Mouse (Mus musculus): Measurements from ENCODE around the gene Mllt10. TPM values are rescaled to one million over a fixed set of nuclear protein-coding genes. Genes with fewer than 3 reads are reported as not detected.

The Mllt10 gene
- polyA plus RNA-seq, 1 experiment from 2014 or later = 75.3 TPM

DNA sequence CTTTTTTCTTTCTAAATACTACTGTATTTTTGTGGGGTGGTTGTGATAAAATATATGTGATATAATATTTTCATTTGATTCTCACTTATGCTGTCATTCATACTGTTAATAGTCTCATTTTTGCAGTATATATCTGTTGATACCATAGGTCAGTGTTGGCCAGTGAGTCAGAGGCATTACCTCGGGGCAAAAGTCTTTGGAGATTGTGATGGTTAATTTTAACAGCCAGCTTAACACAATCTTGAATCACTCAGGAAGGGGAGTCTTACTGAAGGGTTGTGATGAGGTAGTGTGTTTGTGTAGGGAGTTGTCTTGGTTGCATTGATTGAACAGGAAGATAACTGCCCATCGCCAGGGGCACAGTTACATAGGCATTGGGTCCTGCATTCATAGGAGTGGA, 83.1 kb downstream of the Mllt10 start:
- H3K9ac ChIP-seq = no peak overlapping the region
- no peaks in the 10 kb centered on the region for H3K9me3 ChIP-seq (replicated peaks)
- 96% methylated on average over 2 of the region's 2 CpGs for WGBS
- ATAC-seq = no peak
- H3K27me3 ChIP-seq = no peaks in the 10 kb centered on the region
- H3K4me2 ChIP-seq = no peak overlapping the region
- peaks cover 46% of the 10 kb centered on the region for H3K36me3 ChIP-seq (ENCODE audit: poor library complexity, severe bottlenecking)
- no peak overlapping the region for H3K27ac ChIP-seq
- no peak overlapping the region for H3K4me3 ChIP-seq
- H3K4me1 ChIP-seq = no peaks in the 10 kb centered on the region

- WGBS = 96% methylated on average over 5 of the region's 5 CpGs
These were observed 84.6 kb downstream of the Mllt10 start for GRCm38 (mm10) chr2:18139646-18140045.

DNA sequence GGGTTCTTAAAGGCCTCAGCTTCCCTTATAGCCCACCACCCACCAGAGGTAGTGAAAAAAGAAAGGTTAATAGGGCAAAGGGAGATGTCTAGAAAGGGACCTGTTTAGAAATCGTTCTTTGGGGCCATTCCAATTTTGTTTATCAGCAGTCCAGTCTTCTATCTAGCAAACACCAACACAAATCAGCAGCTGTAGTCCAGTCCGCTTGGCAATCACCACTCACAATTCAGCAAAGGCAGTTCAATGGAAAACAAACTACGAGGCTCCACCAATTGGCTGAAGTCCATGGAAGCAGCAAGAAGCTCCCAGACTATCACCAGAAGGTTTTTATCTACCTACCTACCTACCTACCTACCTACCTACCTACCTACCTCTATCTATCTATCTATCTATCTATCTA, 101.1 kb downstream of the Mllt10 start:
- no peak overlapping the region for H3K4me3 ChIP-seq
- WGBS = 95% methylated on average over 3 of the region's 3 CpGs
- H3K4me1 ChIP-seq = no peaks in the 10 kb centered on the region
- H3K9ac ChIP-seq = no peak overlapping the region
- H3K27me3 ChIP-seq = no peaks in the 10 kb centered on the region
- peaks cover 39% of the 10 kb centered on the region for H3K36me3 ChIP-seq (ENCODE audit: poor library complexity, severe bottlenecking)
- H3K4me2 ChIP-seq = no peak overlapping the region
- H3K9me3 ChIP-seq (replicated peaks) = no peaks in the 10 kb centered on the region
- no peak for ATAC-seq
- H3K27ac ChIP-seq = no peak overlapping the region

More at GRCm38 (mm10) chr2:18139646-18140045, 84.6 kb downstream of the Mllt10 start:
- Histone ChIP-seq H3K4me2 (no peak overlapping the region), H3K4me1 (no peaks in the 10 kb centered on the region), H3K9ac (no peak overlapping the region), H3K36me3 (ENCODE audit: poor library complexity, severe bottlenecking) (peaks cover 46% of the 10 kb centered on the region), H3K9me3 (replicated peaks) (no peaks in the 10 kb centered on the region), H3K4me3 (no peak overlapping the region), H3K27me3 (no peaks in the 10 kb centered on the region), H3K27ac (no peak overlapping the region)
- no peak for ATAC-seq

- no peaks in the 10 kb centered on the region for H3K27me3 ChIP-seq
- no peak overlapping the region for H3K9ac ChIP-seq
- ATAC-seq = no peak
- no peak overlapping the region for H3K27ac ChIP-seq
- 93% methylated on average over 3 of the region's 3 CpGs for WGBS
- H3K4me1 ChIP-seq = no peaks in the 10 kb centered on the region
- H3K4me2 ChIP-seq = no peak overlapping the region
- no peaks in the 10 kb centered on the region for H3K9me3 ChIP-seq (replicated peaks)
- H3K4me3 ChIP-seq = no peak overlapping the region
- H3K36me3 ChIP-seq (ENCODE audit: poor library complexity, severe bottlenecking) = peaks cover 40% of the 10 kb centered on the region
These were observed 104.4 kb downstream of the Mllt10 start for GRCm38 (mm10) chr2:18159426-18159825.

GRCm38 (mm10) chr2:18160992-18161391, 106.0 kb downstream of the Mllt10 start:
- Histone ChIP-seq H3K4me3 (no peak overlapping the region), H3K9ac (no peak overlapping the region), H3K27me3 (no peaks in the 10 kb centered on the region), H3K9me3 (replicated peaks) (no peaks in the 10 kb centered on the region), H3K4me1 (no peaks in the 10 kb centered on the region), H3K4me2 (no peak overlapping the region), H3K36me3 (ENCODE audit: poor library complexity, severe bottlenecking) (peaks cover 26% of the 10 kb centered on the region), H3K27ac (no peak overlapping the region)
- no peak for ATAC-seq
- WGBS = 46% methylated on average over 5 of the region's 5 CpGs

DNA sequence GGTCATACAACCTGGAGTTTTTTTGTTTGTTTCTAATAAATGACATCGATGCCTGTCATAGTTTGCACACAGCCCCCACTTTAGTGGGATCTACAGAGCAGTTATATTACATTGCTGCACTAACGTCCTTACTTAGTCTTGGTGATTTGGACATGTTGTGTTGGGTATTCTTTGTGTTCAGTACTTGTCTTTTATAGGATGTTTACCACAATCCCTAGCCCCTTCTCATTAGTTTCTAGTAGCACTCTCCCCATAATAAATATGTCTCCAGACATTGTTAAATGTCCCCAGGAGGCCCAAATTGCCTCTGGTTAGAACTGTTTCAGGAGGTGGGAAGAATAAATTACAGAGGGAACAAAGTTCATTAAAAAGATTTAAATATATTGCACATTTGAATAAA, 110.5 kb downstream of the Mllt10 start:
- no peak for ATAC-seq
- H3K27me3 ChIP-seq = no peaks in the 10 kb centered on the region
- H3K27ac ChIP-seq = no peak overlapping the region
- 62% methylated on average over 2 of the region's 2 CpGs for WGBS
- no peaks in the 10 kb centered on the region for H3K4me1 ChIP-seq
- no peak overlapping the region for H3K9ac ChIP-seq
- no peak overlapping the region for H3K4me3 ChIP-seq
- no peak overlapping the region for H3K4me2 ChIP-seq
- peaks cover 24% of the 10 kb centered on the region for H3K36me3 ChIP-seq (ENCODE audit: poor library complexity, severe bottlenecking)
- H3K9me3 ChIP-seq (replicated peaks) = no peaks in the 10 kb centered on the region

GRCm38 (mm10) chr2:18169174-18169948, 114.3 kb downstream of the Mllt10 start:
- Histone ChIP-seq H3K4me3 (no peak overlapping the region), H3K4me1 (no peaks in the 10 kb centered on the region), H3K27me3 (no peaks in the 10 kb centered on the region), H3K36me3 (ENCODE audit: poor library complexity, severe bottlenecking) (peaks cover 11% of the 10 kb centered on the region; the same call in 1 of the 2 replicates), H3K4me2 (no peak overlapping the region), H3K9ac (no peak overlapping the region), H3K27ac (no peak overlapping the region), H3K9me3 (replicated peaks) (no peaks in the 10 kb centered on the region)
- ATAC-seq = no peak
- WGBS = 71% methylated on average over 1 of the region's 1 CpGs

- no peak overlapping the region for H3K9ac ChIP-seq
- H3K36me3 ChIP-seq (ENCODE audit: poor library complexity, severe bottlenecking) = peaks cover 32% of the 10 kb centered on the region
- H3K27ac ChIP-seq = no peak overlapping the region
- 34% methylated on average over 1 of the region's 1 CpGs for WGBS
- H3K27me3 ChIP-seq = no peaks in the 10 kb centered on the region
- H3K9me3 ChIP-seq (replicated peaks) = no peaks in the 10 kb centered on the region
- no peak for ATAC-seq
- no peak overlapping the region for H3K4me2 ChIP-seq
- no peaks in the 10 kb centered on the region for H3K4me1 ChIP-seq
- no peak overlapping the region for H3K4me3 ChIP-seq
These were observed 120.2 kb downstream of the Mllt10 start for GRCm38 (mm10) chr2:18175234-18175633.

- WGBS = 80% methylated on average over 3 of the region's 3 CpGs
These were observed 121.2 kb downstream of the Mllt10 start for GRCm38 (mm10) chr2:18176235-18176634.

GRCm38 (mm10) chr2:18180323-18180722, 125.3 kb downstream of the Mllt10 start:
- no peak for ATAC-seq

More at GRCm38 (mm10) chr2:18176235-18176634, 121.2 kb downstream of the Mllt10 start:
- Histone ChIP-seq H3K4me1 (no peaks in the 10 kb centered on the region), H3K9me3 (replicated peaks) (no peaks in the 10 kb centered on the region), H3K36me3 (ENCODE audit: poor library complexity, severe bottlenecking) (peaks cover 32% of the 10 kb centered on the region), H3K27me3 (no peaks in the 10 kb centered on the region), H3K9ac (no peak overlapping the region), H3K4me2 (no peak overlapping the region), H3K4me3 (no peak overlapping the region), H3K27ac (no peak overlapping the region)
- ATAC-seq = no peak

DNA sequence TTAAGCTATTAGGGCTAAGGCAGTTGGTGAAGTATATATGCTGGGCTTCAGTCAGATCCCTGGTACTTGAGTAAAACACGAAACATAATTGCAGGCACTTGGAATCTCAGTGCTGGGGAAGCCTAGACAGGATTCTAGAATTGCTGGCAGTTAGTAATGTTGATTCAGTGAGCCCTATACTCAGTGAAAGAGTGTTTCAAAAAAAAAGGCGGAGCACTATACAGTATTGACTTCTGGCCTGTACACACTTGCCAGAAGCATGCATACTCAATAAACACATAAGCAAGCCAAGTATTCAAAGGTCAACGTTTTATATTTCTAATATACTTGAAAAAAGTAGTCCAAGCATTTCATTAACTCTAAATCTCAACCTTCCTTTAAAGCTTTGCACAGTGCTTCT, 126.6 kb downstream of the Mllt10 start:
- Histone ChIP-seq H3K4me2 (no peak overlapping the region), H3K27ac (no peak overlapping the region), H3K4me3 (no peak overlapping the region), H3K27me3 (no peaks in the 10 kb centered on the region), H3K4me1 (no peaks in the 10 kb centered on the region), H3K36me3 (ENCODE audit: poor library complexity, severe bottlenecking) (peaks cover 48% of the 10 kb centered on the region), H3K9me3 (replicated peaks) (no peaks in the 10 kb centered on the region), H3K9ac (no peak overlapping the region)
- no peak for ATAC-seq
- 93% methylated on average over 3 of the region's 3 CpGs for WGBS

More at GRCm38 (mm10) chr2:18180323-18180722, 125.3 kb downstream of the Mllt10 start:
- Histone ChIP-seq H3K9ac (no peak overlapping the region), H3K4me3 (no peak overlapping the region), H3K9me3 (replicated peaks) (no peaks in the 10 kb centered on the region), H3K4me1 (no peaks in the 10 kb centered on the region), H3K27me3 (no peaks in the 10 kb centered on the region), H3K36me3 (ENCODE audit: poor library complexity, severe bottlenecking) (peaks cover 46% of the 10 kb centered on the region), H3K27ac (no peak overlapping the region), H3K4me2 (no peak overlapping the region)
- 95% methylated on average over 5 of the region's 5 CpGs for WGBS

- no peaks in the 10 kb centered on the region for H3K9me3 ChIP-seq (replicated peaks)
- no peak overlapping the region for H3K9ac ChIP-seq
- no peaks in the 10 kb centered on the region for H3K27me3 ChIP-seq
- H3K36me3 ChIP-seq (ENCODE audit: poor library complexity, severe bottlenecking) = peaks cover 41% of the 10 kb centered on the region
- no peak overlapping the region for H3K4me3 ChIP-seq
- H3K4me2 ChIP-seq = no peak overlapping the region
- no peak overlapping the region for H3K27ac ChIP-seq
- no peaks in the 10 kb centered on the region for H3K4me1 ChIP-seq
- no peak for ATAC-seq
These were observed 128.0 kb downstream of the Mllt10 start for GRCm38 (mm10) chr2:18183079-18183478.

DNA sequence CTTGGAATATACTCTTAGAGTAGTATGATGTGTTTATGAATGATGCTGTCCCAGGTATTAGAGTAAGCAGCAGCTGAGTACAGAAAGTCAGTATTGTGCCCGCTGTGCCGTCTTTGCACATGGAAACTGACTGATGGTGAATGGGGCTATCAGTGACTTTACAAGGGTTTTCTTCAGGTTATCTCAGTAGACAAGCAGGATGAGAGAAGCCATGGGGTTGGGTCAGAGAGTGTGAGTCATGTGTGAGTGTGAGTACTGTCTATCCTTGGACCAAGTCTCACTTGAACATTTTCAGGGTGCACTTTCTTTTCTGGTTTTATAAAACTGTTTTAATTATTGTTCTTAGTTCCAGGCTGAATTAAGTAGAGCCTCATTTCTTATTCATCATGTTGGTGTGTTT, 133.3 kb downstream of the Mllt10 start:
- ATAC-seq = no peak
- Histone ChIP-seq H3K36me3 (ENCODE audit: poor library complexity, severe bottlenecking) (peaks cover 59% of the 10 kb centered on the region), H3K4me2 (no peak overlapping the region), H3K4me3 (no peak overlapping the region), H3K9me3 (replicated peaks) (no peaks in the 10 kb centered on the region), H3K4me1 (no peaks in the 10 kb centered on the region), H3K9ac (no peak overlapping the region), H3K27ac (no peak overlapping the region), H3K27me3 (no peaks in the 10 kb centered on the region)
- WGBS = 96% methylated on average over 2 of the region's 2 CpGs
